Mouse (Mus musculus) hindbrain, postnatal 0 days (tissue): ENCODE measurements around the gene 0610010F05Rik. TPM values are rescaled to one million over a fixed set of nuclear protein-coding genes. Genes with fewer than 3 reads are reported as not detected.

Experiments used
- ATAC-seq: fragments of 200-750 bp; cut with Nextera tagmentation; 2 replicates; pipeline ENCODE4 v1.8.0; 2017; ENCODE audit warnings: mild to moderate bottlenecking, moderate TSS enrichment, moderate library complexity
- DNase-seq: peaks from one replicate; pipeline ENCODE4 v3.0.0-alpha.2; 2015; ENCODE audit warnings: low spot score
- H3K27ac ChIP-seq: fragments of 300-500 bp; sonication (generic); 2 replicates; pipeline ENCODE4 v1.5.1; 2014; ENCODE audit warnings: mild to moderate bottlenecking
- H3K27me3 ChIP-seq: fragments of 300-500 bp; sonication (generic); 2 replicates; pipeline ENCODE4 v1.6.1; 2014; ENCODE audit warnings: low read length, mixed read lengths; ENCODE audit not compliant: insufficient read depth
- H3K36me3 ChIP-seq: fragments of 300-500 bp; sonication (generic); 2 replicates; pipeline ENCODE4 v1.6.1; 2014; ENCODE audit warnings: low read length, mixed read lengths; ENCODE audit not compliant: insufficient read depth
- H3K4me1 ChIP-seq: fragments of 300-500 bp; sonication (generic); 2 replicates; pipeline ENCODE4 v1.6.1; 2014; ENCODE audit warnings: antibody characterized with exemption, low read length, mixed read lengths; ENCODE audit not compliant: insufficient read depth
- H3K4me2 ChIP-seq: fragments of 300-500 bp; sonication (generic); 2 replicates; pipeline ENCODE4 v1.6.1; 2014; ENCODE audit warnings: low read depth, mild to moderate bottlenecking, low read length, moderate library complexity, mixed read lengths
- H3K4me3 ChIP-seq: fragments of 300-500 bp; sonication (generic); 2 replicates; pipeline ENCODE4 v1.5.1; 2014; ENCODE audit warnings: low read length
- H3K9ac ChIP-seq: fragments of 300-500 bp; sonication (generic); replicated peaks from 2 replicates; pipeline ENCODE4 v1.6.1; 2014; ENCODE audit warnings: mild to moderate bottlenecking, low read length, moderate library complexity, mixed read lengths
- H3K9me3 ChIP-seq: fragments of 300-500 bp; sonication (generic); 2 replicates; pipeline ENCODE4 v1.6.1; 2016; ENCODE audit warnings: low read length, mixed read lengths
- CTCF ChIP-seq: IDR thresholded peaks from 2 replicates; pipeline ENCODE4 v1.5.1; 2016; ENCODE audit warnings: antibody characterized with exemption, control low read depth, low read depth
- WGBS: fragments of 180-500 bp; shearing (Covaris S2); extraction: QIAGEN DNeasy Blood & Tissue Kit; methylation state at CpG from one replicate; pipeline ENCODE4 v1.1.7; 2014; 5-methylcytosine and 5-hydroxymethylcytosine counted together
- polyA plus RNA-seq: library from polyadenylated mRNA; unstranded; fragments of >200 nt; fragmentation: Nextera tagmentation; extraction: Ambion mirVana; gene quantifications from 2 replicates; pipeline ENCODE4 v1.2.1, GENCODE M21; 2015
- total RNA-seq: library from RNA; depleted of rRNA; stranded (reverse); fragments of >200 nt; gene quantifications from 2 replicates; pipeline ENCODE4 v1.2.3, GENCODE M21; 2014; rRNA removed

Gene 0610010F05Rik
- total and polyA plus RNA-seq, 2 experiments from 2014 or later = 71.0 to 124 TPM

DNA sequence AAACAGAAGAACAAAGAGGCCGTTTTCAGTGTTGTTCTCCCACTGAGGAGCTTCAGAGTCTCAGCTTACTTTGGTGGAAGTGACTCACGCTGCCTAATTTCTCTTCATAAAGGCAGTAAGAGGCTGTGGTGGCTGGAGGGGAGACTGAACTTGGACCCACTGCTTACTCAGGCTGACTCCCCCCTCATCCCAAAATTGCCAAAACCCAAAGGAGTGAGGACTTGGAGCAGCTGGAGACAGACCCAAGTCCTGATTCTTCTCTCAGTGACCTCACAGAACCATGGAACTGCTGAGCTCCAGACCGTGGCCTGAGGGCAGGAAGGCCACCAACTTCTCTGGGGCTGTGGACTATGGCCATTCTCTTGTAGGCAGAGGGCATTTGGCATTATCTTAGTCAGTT, 114.5 kb downstream of the 0610010F05Rik start:
- ATAC-seq = no peak
- Histone ChIP-seq H3K27me3 (no peaks in the 10 kb centered on the region), H3K9me3 (no peaks in the 10 kb centered on the region), H3K4me1 (no peaks in the 10 kb centered on the region), H3K4me2 (no peak overlapping the region), H3K36me3 (no peaks in the 10 kb centered on the region), H3K9ac (no peak overlapping the region), H3K27ac (no peak overlapping the region), H3K4me3 (no peak overlapping the region)
- DNase-seq = no peak
- 80% methylated on average over 3 of the region's 3 CpGs for WGBS
- TF ChIP-seq CTCF = no peak

DNA sequence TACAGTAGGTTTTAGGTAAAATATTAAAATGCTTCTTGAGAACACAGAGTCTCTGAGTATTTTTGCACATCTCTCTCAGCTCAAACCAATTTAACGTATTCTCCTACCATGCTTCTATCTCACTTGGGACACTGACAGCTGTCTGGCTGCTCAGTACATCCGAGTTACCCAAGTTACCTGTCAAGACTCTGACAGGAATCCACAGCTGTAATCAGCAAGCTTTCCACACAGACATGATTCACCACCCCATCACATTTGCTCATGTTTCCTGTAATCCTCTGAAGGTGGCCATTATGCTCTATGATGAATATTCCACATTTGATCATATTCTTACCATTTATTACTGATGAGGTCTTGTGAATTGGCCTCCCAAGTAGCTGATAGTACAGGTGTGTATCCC, 118.1 kb downstream of the 0610010F05Rik start:
- no peak for ATAC-seq
- no peak for TF ChIP-seq CTCF
- Histone ChIP-seq H3K4me2 (no peak overlapping the region), H3K27ac (no peak overlapping the region), H3K4me1 (no peaks in the 10 kb centered on the region), H3K4me3 (no peak overlapping the region), H3K36me3 (no peaks in the 10 kb centered on the region), H3K27me3 (no peaks in the 10 kb centered on the region), H3K9ac (no peak overlapping the region), H3K9me3 (no peaks in the 10 kb centered on the region)
- WGBS = 78% methylated on average over 2 of the region's 2 CpGs
- no peak for DNase-seq

Other genes starting within 250 kb of the 0610010F05Rik start
- gene Ahsa2, start 135.6 kb downstream of the 0610010F05Rik start, total RNA-seq = 20.3 and 25.0 TPM in 2 replicates
- 46.5 and 49.9 TPM in 2 replicates for gene Ahsa2, start 135.6 kb downstream of the 0610010F05Rik start, polyA plus RNA-seq
- gene 1700093K21Rik, start 112.5 kb downstream of the 0610010F05Rik start, total RNA-seq = 0.21 TPM in 1 of 2 replicates, not detected in the other
- 0.18 and 0.26 TPM in 2 replicates for gene 1700093K21Rik, start 112.5 kb downstream of the 0610010F05Rik start, polyA plus RNA-seq
- gene Pus10, start 32.0 kb upstream of the 0610010F05Rik start, total RNA-seq = 9.0 and 11.8 TPM in 2 replicates
- gene Pus10, start 32.0 kb upstream of the 0610010F05Rik start, polyA plus RNA-seq = 7.8 and 8.5 TPM in 2 replicates
- 16.1 and 19.5 TPM in 2 replicates for gene Pex13, start 32.3 kb upstream of the 0610010F05Rik start, total RNA-seq
- 27.8 and 28.8 TPM in 2 replicates for gene Pex13, start 32.3 kb upstream of the 0610010F05Rik start, polyA plus RNA-seq
- 0.68 and 1.0 TPM in 2 replicates for gene Rel, start 137.3 kb upstream of the 0610010F05Rik start, total RNA-seq
- gene Rel, start 137.3 kb upstream of the 0610010F05Rik start, polyA plus RNA-seq = 0.58 and 0.59 TPM in 2 replicates